Mouse (Mus musculus) yolk sac, embryonic 10.5 days (tissue): ENCODE measurements around the gene Ralgds.

Experiments
- DNase-seq: peaks from one replicate; pipeline ENCODE4 v3.0.0-alpha.2; 2017; ENCODE audit warnings: low spot score

The Ralgds gene

DNA sequence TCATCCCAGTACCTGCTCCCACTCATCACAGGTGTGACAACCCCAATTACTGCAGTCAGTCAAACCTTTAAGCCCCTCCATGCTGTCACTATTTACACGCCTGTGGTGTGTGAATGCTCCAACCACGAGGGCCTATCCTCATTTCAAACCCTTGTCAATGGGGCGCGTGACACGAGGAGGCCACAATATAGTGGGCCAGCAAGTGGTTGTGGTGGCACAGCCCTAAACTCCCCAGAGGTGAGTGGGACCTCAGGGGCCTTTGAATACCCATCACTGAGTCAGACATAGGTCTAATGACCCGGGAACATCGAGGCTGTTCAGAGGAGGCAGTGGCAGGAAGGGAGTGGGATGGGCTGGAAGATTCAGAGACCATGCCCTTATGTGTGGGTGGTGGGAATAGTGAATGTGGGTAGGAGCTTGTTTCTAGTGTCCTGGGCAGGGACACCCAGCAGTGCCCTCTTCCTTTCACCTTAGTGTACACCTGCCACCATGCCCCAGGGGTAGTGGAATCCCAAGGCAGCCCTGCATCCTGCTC lies 21.0 kb downstream of the Ralgds start:
- DNase-seq = no peak

GRCm38 (mm10) chr2:28534436-28535262 lies 21.7 kb downstream of the Ralgds start:
- DNase-seq = no peak

DNA sequence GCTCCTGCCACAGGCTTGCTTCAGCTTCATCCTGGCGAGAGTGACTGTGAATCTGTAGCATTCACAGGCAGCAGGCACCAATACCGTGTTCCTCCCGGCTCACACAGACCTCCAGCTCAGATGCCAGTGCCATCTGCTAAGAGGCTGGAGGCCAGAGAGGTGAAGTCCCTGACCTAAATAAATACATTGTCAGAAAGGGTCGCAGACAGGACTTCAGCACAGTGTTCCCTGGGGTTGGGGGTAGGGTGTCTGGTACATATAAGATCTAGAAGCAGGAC lies 22.3 kb downstream of the Ralgds start:
- DNase-seq = no peak

DNA sequence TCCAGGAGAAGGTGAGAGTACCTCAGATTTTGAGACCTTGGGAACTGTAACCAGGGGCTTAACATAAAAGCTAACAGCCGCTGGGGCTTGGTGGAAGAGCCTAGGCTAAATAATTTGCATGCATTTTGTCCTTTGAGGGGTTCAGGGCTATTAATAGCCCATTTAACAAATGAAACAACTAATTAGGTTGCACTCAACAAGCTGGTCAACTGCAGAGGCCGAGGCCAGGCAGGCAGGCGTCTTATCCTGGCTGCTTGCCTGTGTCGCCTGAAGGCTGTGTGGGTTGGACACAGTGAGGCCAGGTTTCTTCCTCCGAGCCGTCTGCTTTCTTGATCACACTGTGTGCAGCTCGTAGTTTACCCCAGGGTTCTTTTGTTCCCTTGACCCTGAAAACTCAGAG lies 22.7 kb downstream of the Ralgds start:
- no peak for DNase-seq

GRCm38 (mm10) chr2:28536166-28536565 lies 23.2 kb downstream of the Ralgds start:
- no peak for DNase-seq

- no peak for DNase-seq
Measured at GRCm38 (mm10) chr2:28536766-28537633, 24.1 kb downstream of the Ralgds start.

DNA sequence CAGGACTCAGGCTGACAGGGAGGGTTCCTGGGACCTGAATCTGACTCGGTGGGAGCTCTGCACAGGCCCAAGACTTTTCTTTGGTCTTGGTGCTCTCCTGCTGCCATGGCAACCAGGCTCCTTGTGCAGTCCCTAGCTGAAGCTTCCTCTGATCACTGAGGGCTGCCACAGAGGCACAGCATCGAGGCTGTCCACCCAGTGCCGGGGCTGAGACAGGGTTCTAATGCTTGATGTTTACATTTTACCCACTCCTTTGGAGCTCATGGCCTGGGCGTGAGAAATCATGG lies 24.7 kb downstream of the Ralgds start:
- no peak for DNase-seq

GRCm38 (mm10) chr2:28537995-28538816 lies 25.3 kb downstream of the Ralgds start:
- DNase-seq = no peak

- DNase-seq = no peak
Measured at GRCm38 (mm10) chr2:28538817-28539128, 25.8 kb downstream of the Ralgds start.

GRCm38 (mm10) chr2:28539206-28539605 lies 26.3 kb downstream of the Ralgds start:
- DNase-seq = no peak

DNA sequence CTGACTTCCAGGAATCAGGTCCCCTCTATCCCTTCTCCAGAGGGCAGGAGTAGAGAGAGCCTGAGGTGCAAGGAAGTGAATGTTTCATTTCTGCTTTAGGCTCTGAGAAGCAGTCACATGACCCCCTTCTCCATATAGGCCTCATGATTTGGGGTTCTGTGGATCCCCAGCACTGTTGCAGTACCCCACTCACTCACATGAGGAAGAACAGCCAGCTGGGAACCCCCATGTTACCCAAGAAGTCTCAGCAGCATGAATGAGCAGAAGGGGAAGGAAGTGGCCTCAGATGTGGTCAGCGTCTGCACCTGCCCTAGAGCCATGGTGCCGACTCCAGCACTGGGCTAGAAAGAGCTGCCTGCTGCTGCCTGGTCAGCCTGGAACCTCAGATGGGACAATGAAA lies 27.0 kb downstream of the Ralgds start:
- no peak for DNase-seq

DNA sequence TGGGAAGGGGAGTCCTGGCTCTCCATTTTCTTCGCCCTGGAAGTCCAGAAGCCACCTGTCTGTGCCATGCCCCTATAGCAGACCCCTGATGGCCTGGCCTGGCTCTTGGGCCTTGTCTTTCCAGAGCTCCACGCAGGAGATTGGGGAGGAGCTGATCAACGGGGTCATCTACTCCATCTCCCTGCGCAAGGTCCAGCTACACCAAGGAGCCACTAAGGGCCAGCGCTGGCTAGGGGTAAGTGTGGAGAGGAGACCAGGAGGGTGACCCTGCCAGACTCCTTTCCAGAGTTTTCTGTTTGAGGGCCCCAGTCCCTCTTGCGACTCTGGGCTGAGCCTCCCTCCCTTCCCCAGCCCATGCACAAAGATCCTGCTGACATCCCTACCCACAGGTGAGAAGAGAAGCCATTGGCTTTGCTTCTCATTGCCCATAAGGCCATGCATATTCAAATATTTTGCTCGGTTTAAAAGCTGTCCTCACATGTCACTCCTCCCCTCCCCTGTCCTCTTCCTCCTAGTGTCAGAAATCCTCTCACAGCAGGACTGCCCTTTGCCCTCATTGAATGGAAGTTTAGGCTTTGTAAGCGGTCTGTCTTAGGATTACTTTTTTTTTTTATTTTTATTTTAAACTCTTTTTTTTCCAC lies 27.8 kb downstream of the Ralgds start:
- no peak for DNase-seq

- no peak for DNase-seq
Measured at GRCm38 (mm10) chr2:28543894-28544293, 31.0 kb downstream of the Ralgds start.

- DNase-seq = no peak
Measured at GRCm38 (mm10) chr2:28545976-28546375, 33.1 kb downstream of the Ralgds start.

GRCm38 (mm10) chr2:28546560-28546959 lies 33.6 kb downstream of the Ralgds start:
- no peak for DNase-seq

GRCm38 (mm10) chr2:28547237-28548172 lies 34.6 kb downstream of the Ralgds start:
- DNase-seq = peak; percentile 56

DNA sequence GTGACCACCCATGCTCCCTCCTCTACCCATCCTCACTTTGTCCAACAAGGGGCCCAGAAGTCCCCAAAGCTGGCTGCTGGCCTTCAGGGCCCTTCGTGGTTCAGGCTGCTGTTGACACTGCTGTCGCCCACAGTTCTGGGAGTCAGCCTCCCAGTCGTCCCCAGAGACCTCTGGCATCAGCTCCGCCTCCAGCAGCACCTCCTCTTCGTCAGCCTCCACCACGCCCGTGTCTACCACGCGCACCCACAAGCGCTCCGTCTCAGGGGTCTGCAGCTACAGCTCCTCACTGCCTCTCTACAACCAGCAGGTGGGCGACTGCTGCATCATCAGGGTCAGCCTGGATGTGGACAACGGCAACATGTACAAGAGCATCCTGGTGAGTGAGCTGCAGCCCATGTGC lies 36.2 kb downstream of the Ralgds start:
- DNase-seq = no peak

DNA sequence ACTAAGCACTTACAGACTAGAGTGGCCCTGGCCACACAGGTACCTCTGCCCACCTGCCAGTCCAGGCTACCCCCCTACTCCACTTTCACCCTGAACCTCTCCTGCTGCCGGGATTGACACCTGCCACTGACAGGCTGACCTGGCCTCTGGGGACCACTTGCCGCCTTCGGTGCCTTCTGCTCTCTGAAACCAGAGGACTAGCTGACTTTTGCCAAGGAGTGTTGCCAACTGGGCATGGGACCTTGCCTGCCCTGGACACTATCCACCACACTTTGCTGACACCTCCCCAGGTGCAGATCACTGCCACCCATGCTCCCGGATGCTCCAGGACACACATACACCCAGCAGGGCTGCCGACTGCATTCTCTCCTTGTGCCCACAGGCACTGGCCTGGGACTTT lies 39.4 kb downstream of the Ralgds start:
- DNase-seq = no peak

DNA sequence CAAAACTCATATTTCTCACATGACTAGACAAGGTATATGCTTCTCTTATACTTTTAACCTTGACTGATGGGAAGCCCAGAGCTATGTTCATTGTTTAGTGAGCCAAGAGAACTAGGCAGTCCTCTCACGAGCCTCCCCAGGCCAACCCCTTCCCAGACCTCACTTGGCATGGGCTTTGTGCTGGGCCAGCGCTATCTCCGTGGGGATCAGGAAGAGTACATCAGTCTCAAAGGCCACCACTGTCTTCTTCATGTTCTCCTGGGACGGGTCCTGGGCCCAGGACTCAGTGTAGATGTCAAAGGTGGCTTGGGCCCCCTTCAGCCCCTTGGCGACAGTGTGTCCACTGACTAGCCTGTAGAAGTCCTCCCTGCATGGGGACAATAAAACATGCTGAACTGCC lies 44.5 kb downstream of the Ralgds start:
- no peak for DNase-seq

DNA sequence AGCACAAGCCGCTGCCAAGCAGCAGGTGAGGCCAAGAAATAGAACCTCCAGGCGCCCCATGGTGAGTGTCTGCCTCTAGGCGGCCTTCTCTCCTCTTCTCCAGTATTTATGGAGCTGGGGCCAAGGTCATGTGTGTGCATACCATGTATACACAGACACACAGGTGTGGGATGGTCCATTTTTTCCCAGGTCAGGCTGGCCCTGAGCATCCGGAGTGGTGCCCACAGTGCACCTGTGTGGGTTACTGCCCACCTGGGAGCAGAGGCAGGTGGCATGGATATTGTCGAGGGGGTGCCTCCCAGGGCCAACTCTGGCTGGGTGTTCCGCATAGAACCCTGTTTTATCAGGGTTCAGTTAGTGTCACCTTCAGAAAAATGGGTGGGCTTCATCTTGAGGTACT lies 50.4 kb downstream of the Ralgds start, which contains the start of gene Cel:
Gene Cel, minus strand, starts transcription at position 101 of the 400 bp plus-strand sequence.
- no peak for DNase-seq

DNA sequence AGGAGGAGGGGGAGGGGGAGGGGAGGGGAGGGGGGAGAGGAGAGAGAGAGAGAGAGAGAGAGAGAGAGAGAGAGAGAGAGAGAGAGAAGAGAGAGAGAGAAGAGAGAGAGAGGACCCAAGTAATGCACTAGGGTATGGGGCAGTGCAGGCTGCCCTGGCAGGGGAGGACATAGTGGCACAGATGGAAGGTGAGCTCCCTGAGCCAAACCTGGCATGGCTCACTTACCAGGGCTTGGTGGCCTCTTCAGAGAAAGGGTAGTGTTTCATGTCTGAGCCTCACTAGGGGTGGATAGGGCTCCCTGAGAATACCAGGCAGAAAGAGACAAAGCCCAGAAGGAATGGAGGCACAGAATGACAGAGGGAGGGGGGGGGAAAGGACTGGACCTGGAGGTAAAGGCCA lies 50.9 kb downstream of the Ralgds start:
- DNase-seq = no peak
